8 mouse cellular contexts compared by ENCODE assay signal in the genomic region with DNA sequence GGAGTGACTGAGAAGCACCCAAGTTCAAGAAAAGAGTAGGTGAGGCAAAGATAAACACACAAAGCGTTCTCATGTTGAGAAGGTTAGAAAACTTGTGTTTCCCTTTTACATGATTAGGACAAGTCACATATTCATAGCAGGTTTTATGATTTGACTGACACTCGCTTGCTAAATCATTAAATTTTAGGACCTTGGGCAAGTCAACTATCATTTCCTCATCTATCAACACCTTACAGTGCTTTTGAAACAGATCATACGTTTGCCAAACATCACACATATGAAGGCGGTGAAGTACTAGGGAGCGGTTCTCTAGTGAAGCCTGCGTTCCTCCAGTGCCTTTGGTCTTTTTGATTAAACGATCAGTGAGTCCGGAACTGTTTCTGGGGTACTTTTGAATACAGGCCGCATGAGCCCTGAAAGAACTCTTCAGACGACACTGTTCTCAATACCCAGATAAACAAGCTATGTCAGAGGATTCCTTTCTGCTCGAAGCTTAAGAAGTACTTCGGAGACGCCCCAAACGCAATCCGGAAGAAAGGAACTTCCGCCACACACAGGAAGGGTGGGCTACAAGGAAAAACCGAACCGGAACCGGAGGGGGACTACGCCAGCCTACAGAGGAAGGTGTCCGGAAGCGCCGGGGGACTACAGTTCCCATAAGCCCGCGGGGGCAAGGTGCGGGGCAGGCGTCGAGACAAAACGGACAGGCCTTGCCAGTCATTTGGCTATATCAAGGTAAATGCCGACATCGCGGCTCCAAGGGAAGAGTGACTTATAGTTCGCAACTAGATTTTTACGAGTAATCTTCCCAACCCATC. TPM values are rescaled to one million over a fixed set of nuclear protein-coding genes. Genes with fewer than 3 reads are reported as not detected.
DNase-seq lines count a peak whose midpoint lies in the region; ATAC-seq and TF ChIP-seq lines count a peak whose summit lies in the region.

A gene (plus strand): TSS at position 616 of the 818 bp plus-strand sequence.

- peak within 1 kb of the TSS; percentile 99 for H3K4me2 ChIP-seq in forebrain, embryonic 15.5 days (replicated peaks)

- H3K4me3 ChIP-seq in ES-E14 (ENCODE audit: insufficient read depth in 1 of 2, low read depth in 1 of 2, low read length in 2 of 2, poor library complexity in 1 of 2, severe bottlenecking in 1 of 2) = peak within 1 kb of the TSS; percentile 64 to 71
- peak within 1 kb of the TSS; percentile 91 for H3K4me3 ChIP-seq in forebrain, embryonic 15.5 days
- H3K4me3 ChIP-seq in lung, adult 2 months (replicated peaks; ENCODE audit: extremely low read depth, low read depth, low read length) = peak within 1 kb of the TSS; percentile 70

- peak within 1 kb of the TSS; percentile 66 for H3K9ac ChIP-seq in ES-E14 (ENCODE audit: insufficient read depth, low read depth, low read length, poor library complexity, severe bottlenecking)
- peak within 1 kb of the TSS; percentile 85 for H3K9ac ChIP-seq in forebrain, embryonic 15.5 days (replicated peaks)

- no peaks in the 10 kb centered on the region; a peak in 2 of 4 replicates for H3K4me1 ChIP-seq in ES-E14 (ENCODE audit: control insufficient read depth in 2 of 2, insufficient read depth in 2 of 2, low read length in 2 of 2, poor library complexity in 1 of 2)
- peaks cover 16% of the 10 kb centered on the region; the same call in 1 of the 2 replicates for H3K4me1 ChIP-seq in forebrain, embryonic 15.5 days
- H3K4me1 ChIP-seq in lung, adult 2 months (ENCODE audit: control insufficient read depth, insufficient read depth, low read length) = no peaks in the 10 kb centered on the region; the same call in 1 of the 2 replicates

- intact Hi-C loops in heart, postnatal 25 days (cut with DNase I) = loop anchor here (1.0 to 10.0 kb wide), 3 partner anchors 28 to 173 kb away; a partner anchor contains a TSS

- no peaks in the 10 kb centered on the region for H3K27me3 ChIP-seq in forebrain, embryonic 15.5 days

- peak; percentile 77 for TF ChIP-seq POLR2A in lung, adult 2 months (IDR thresholded peaks at IDR 0.05; ENCODE audit: borderline replicate concordance, extremely low read depth, low read depth, low read length)

- peak; percentile 94 for DNase-seq in ES-E14 (ENCODE audit: low read depth, low spot score)
- peak; percentile 96 for DNase-seq in cerebellum, adult 11-12 months
- DNase-seq in heart, postnatal 25 days (ENCODE audit: low spot score) = peak; percentile 92
- DNase-seq in layer of hippocampus, adult 18-20 months (ENCODE audit: low spot score in 2 of 2) = peak; percentile 95 to 97
- DNase-seq in lung, adult 2 months = peak; percentile 91
- DNase-seq in thymus, adult 18-20 months = peak; percentile 96 to 97

- in situ Hi-C loops in ES-E14 (cut with MboI; ENCODE audit: low sequenced_read_pairs in 2 of 2, unreplicated experiment in 2 of 2) = no loop called here

- no peak for TF ChIP-seq CTCF in lung, adult 2 months (IDR thresholded peaks at IDR 0.05; ENCODE audit: insufficient read depth, low read length)

- H3K9me3 ChIP-seq in ES-E14 (ENCODE audit: control insufficient read depth, insufficient read depth, low read depth, low read length) = no peaks in the 10 kb centered on the region
- no peaks in the 10 kb centered on the region for H3K9me3 ChIP-seq in forebrain, embryonic 15.5 days

- peak within 1 kb of the TSS; percentile 32; the same call in 1 of the 2 replicates for H3K27ac ChIP-seq in ES-E14 (ENCODE audit: insufficient read depth, low read depth, low read length, poor library complexity, severe bottlenecking)
- peak within 1 kb of the TSS; percentile 98 for H3K27ac ChIP-seq in forebrain, embryonic 15.5 days (replicated peaks)

- 2% methylated on average over 34 of the region's 34 CpGs for WGBS in forebrain, embryonic 15.5 days
- 2% methylated on average over 34 of the region's 34 CpGs for WGBS in lung, adult 2 months

- no peaks in the 10 kb centered on the region for H3K36me3 ChIP-seq in ES-E14 (ENCODE audit: control insufficient read depth, insufficient read depth, low read length, poor library complexity, severe bottlenecking)
- H3K36me3 ChIP-seq in forebrain, embryonic 15.5 days = 0 out of 2 replicates have a peak, but pooled peaks cover 2% of the 10 kb centered on the region

- ATAC-seq in forebrain, embryonic 15.5 days (replicated peaks) = peak; percentile 98
- peak; percentile 83 for ATAC-seq in neutrophil, adult 5-6 weeks (ENCODE audit: extremely low read depth, insufficient number of reproducible peaks, low FRiP score, poor library complexity, severe bottlenecking)

TF ChIP-seq in ES-E14, 5 proteins besides CTCF, POLR2A, EP300 and RAD21:
- TF ChIP-seq CHD2 (IDR thresholded peaks at IDR 0.05; ENCODE audit: low read depth, low read length) = no peak
- peak; percentile 97 for TF ChIP-seq HCFC1 (IDR thresholded peaks at IDR 0.05; ENCODE audit: borderline replicate concordance, insufficient read depth, low read length)
TF ChIP-seq in ES-E14: peak in this region for 1.

RNA-seq across cellular contexts. Expression of the gene that starts here (rescaled TPM):
- total RNA-seq in ES-E14 (2012; rRNA removed) = 27.2 and 31.7 TPM in 2 replicates
- polyA plus RNA-seq in forebrain, embryonic 15.5 days (2015; fragmentation: Nextera tagmentation; extraction: Ambion mirVana) = 75.1 and 75.3 TPM in 2 replicates
- 10 to 100 TPM; 25.0 to 30.2 TPM for total RNA-seq in heart, postnatal 25 days (2021)
- 10 to 100 TPM; 76.0 to 84.7 TPM for total RNA-seq in layer of hippocampus, adult 18-20 months (2021)
- polyA plus RNA-seq in lung, adult 2 months (2012; rRNA removed) = 16.4 and 17.1 TPM in 2 replicates
- total RNA-seq in neutrophil, adult 5-6 weeks (2017) = 137 and 156 TPM in 2 replicates

Comparison
In these comparisons a context has a peak if more than half of its experiments do, and no peak if none do; other contexts are left out.
1. Peak in every context shown above with its lines: DNase-seq, ATAC-seq, H3K4me3 ChIP-seq and H3K27ac ChIP-seq.